Mouse (Mus musculus) mouse embryonic stem cell (cell line): ENCODE measurements around the gene Syn1.

Experiments
- in situ Hi-C, 2 experiments: fragments of 300-500 bp; cut with MboI; formaldehyde crosslinking; loops; 1 replicate in 1 of 2; 3 replicates in 1 of 2; pipeline ENCODE4 v1.14.3; 2019 to 2020; ENCODE audit warnings: low sequenced_read_pairs in 2 of 2, low pct_unique_long_range_greater_than_20kb in 1 of 2, mixed read lengths in 1 of 2; ENCODE audit not compliant: unreplicated experiment in 1 of 2

Gene Syn1

DNA sequence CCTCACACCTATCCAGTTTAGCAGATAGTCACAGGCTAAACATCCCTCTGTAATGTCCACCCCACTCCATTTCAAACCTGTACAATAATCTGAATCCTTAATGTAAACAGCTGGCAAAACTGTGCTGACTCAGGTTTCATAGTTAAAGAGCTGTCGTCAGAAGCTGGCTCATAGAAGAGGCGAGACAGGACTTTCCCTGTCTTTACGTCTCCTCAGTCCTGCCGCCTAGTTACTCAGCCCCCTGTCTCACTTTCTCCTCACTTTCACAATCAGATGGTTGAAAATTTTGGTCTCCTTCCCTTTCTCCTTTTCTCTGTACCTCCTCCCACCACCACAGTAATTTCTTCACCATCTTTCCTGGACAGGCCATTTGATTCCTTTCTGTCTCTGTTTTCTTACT, 52.7 kb downstream of the Syn1 start:
- in situ Hi-C loops = no loop called here

DNA sequence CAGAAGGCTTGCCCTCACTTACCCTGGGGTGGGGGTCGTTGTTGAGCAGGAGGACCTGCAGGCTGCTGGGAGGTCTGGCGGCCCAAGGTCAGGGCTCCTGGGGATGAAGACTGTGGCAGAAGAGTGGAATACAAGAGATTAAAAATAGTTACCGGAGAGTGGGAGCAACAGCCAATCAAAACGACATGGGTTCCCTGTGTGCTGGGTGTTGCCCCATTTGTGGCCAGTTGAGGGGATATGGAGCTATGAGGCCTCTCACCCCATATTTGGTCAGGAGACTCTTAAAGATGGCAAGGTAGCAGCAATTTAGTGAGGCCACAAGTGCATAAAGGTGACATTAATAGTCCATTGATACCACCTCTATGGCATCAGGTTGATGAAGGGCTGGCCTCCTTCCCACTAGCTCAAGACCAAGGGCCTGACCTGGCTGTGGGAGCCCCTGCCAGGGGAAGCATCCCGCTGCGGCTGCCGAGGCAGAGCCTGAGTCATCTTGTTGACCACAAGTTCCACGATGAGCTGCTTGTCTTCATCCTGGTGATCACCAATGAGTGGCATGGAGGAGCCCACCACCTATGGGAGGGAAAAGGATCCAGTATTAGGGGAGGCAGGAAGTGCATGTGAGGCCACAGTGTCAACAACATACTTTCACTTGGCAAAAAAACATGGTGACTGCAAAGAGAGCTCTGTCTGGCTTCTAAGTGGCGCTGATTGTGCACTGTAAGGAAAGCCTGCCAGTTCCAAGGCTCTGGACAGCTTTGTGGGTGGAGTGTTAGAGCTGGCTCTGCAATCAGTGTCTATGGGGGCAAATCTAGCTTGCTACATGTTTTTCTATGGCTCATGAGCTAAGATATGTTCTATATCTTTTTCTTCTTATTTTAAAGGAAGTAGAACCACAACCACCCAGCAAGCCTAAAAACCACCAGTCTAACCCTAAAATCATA, 57.4 kb downstream of the Syn1 start:
- in situ Hi-C loops = no loop called here

DNA sequence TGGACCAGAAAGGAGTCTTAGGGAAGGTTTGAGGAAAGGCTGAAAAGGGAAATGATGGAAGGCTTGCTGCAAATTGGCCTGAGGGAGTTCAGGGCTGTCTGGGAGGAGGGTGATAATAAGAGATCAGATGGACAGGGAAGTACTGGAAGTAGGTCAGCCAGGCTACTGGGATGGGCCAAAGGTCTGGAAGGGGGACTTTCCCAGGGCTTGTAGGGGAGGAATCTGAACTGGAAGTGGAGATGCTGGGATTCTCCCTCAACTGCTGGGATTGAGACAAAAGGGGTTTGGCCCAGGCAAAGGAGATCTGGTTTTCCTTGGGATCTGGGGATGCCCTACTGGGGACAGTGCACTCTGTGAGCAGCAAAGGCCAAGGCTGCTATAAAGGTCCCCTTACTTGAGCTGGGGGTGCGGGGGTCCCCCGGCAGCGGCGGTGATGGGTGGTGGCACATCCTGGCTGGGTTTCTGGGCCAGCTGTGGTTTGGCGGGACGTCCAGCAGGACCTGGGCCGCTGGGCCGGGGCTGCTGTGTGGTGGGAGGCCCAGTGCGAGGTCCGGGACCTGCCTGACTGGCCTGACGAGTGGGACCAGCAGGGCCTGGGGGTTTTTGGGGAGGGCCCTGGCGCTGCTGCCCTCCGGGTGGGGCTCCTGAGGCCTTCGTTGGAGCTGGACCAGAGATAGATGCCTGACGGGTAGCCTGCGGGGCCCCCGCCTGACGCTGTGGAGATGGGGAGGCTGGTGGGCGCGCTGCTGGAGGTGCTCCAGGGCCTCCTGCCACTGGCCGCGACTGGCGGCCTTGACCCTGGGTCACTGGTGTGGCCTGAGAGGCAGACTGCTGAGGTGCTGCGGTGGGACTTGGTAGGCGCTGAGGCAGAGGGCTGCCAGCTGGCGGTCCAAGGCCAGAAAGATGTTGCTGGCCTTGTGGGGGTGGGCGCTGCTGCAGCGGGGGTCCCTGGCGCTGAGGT, 58.4 kb downstream of the Syn1 start:
- in situ Hi-C loops = no loop called here

DNA sequence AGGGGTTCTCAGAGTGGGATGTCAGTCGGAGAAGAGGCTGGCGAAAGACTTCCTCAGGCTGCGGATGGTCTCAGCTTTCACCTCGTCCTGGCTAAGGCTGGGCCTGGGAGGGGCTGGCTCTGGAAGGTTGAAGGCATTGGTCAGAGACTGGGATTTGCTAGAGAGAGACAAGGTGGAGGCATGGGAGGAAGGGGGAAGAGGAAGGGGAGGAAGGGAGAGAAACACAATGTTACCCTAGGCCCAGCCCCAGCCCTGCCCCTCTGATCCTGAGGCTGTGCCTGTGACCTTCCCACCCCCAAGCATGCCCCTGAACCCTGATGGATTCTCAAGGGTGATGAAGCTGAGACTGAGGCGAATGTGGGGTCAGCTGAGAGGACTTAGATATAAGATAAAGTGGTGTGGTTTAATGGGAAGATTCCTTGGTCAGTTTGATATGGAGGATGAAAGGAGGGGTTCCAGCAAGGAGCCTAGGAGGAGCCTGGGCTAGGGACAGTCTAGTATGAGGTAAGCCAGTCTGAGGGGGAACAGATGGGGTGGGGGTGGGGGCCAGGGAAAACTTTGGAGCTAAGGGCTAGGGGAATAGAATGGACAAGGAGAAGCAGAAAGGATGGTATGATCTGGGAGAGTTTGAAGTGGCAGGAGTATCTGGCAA, 59.2 kb downstream of the Syn1 start:
- in situ Hi-C loops = no loop called here

DNA sequence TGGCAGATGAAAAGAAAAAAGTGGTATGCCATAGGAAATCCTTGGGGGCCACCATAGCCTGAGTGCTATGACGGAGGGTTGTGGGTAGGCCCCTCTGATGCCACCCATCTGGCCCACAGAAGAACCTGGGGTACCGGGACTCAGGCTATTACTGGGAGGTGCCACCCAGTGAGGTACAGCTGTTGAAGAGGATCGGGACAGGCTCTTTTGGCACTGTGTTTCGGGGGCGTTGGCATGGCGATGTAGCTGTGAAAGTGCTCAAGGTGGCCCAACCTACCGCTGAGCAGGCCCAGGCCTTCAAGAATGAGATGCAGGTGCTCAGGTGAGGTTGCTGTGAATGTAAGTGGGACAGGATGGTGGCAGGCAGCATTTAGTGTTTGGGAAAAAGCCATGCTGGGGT, 67.0 kb downstream of the Syn1 start:
- in situ Hi-C loops = no loop called here

DNA sequence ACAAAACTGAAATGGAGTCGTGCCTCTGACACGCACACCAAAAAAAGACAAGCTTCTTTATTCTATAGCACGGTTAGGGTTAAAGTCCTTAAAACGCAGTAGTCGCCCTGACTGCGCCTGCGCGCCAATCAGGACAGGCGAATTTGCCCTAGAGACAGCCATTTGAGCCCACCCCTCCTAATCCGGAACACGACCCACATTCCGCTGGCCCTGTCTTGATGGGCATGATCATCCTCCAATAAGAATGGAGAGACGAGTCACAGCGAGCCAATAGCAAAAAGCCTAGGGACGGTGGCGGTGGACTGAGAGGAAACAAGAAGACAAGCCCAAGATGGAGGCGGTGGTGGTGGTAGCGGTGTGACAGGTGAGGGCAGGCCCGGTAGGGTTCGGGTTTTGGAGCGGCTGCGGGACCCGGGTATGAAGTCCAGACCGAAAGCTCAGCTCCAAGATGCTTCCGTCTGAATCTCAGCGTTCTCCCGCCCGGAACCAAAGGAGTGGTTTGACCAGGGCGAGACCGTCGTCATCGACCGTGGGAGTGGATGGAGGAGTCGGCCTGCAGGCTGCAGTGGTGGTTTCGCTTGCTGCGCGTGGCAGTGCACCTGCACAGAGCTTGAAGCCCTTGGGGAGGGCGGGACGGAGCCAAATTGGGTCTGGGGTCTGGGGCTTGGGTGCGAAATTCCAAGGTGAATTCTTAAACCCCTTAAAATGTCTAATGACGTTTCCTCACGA, 72.4 kb downstream of the Syn1 start:
- in situ Hi-C loops = loop anchor here in 1 of 2 experiments (25.0 kb wide), 1 partner anchor 489 kb away; no protein-coding TSS in a partner anchor

DNA sequence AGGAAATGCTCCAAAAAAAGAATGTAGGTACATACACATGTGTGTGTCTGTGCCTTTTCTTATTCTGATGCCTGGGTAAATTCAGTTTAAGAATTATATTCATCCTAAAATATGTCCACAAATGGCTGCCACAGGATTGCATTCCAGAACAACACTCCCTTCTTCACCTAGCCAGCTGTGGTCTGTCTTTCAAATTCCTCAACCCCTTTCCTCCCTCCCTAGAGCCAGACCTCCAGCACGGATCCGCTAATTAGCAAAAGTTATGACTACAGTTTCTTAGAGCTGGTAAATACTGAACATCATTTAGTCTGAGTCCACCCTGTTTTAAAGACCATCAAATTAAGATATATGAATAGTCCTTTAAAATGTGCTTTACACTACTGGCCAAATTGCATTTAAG, 73.0 kb downstream of the Syn1 start:
- in situ Hi-C loops = loop anchor here in 1 of 2 experiments (25.0 kb wide), 1 partner anchor 489 kb away; no protein-coding TSS in a partner anchor

DNA sequence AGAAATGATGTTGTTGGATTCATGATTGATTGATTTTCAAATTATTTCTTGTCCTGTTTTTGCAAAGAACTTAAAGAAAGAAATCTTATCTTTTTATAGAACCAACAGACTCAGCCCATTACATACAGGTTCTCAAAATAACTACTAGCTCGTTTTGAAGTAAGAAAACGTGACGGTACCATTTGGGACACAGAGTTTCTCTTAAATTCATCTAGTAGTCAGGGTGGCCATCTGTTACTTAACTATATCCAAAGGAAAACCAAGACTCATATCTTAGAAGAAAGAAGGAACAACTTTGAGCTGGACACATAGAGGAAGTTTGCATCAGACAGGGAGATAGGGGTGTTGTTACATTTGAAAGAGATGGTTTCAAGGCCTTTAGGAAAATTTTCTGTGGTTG, 73.6 kb downstream of the Syn1 start:
- in situ Hi-C loops = loop anchor here in 1 of 2 experiments (25.0 kb wide), 1 partner anchor 490 kb away; no protein-coding TSS in a partner anchor

DNA sequence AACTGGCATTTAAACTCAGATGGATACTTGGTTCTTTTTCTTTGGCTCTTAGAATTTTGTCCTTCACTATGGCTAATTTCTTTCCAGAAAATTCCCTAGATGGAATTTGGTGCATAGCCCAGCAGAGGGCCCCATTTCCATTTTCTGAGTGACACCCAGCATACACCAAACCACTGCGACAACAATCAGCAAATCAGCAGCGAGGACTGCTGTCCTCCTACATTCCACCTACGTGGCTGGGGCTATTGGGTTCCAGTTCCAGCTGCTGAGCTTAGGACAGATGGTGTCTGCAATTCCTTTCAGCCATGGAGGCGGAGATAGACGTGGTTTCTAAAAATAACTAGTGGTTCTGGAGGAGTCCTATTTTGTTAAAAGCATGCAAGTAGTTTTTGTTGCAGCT, 91.9 kb downstream of the Syn1 start:
- in situ Hi-C loops = loop anchor here in 1 of 2 experiments (25.0 kb wide), 1 partner anchor 508 kb away; no protein-coding TSS in a partner anchor

DNA sequence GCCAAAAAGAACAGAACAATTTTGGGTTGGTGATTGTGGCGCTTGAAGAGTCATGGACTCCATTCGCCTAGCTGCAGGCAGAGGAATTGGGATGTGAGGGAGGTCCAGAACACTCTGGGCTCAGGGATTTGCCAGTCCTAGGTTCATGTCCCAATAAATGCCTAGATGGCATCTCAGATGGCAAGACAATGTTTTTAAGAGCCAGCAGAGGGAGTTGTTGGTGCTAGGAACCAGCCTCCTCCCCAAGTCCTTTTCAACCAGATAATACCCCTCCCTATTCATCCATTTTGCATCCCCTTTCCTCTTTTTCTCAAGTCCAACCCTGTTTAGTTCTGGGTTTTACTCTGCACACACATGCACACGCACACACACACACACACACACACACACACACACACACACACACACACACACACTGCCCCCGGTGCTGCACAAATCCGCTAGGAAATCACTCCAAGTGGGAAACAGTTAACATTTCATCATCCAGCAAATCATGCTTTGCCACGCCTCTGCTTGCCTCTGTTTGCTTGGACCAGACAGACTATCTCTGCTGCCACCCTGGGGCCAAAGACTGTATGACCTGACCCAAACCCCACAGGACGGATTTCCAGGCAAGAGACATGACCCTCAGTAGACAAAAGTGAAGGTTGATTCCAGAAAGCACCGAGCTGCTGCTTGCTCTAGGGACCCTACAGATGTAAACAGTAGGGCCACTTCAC, 100.9 kb downstream of the Syn1 start:
- in situ Hi-C loops = no loop called here

DNA sequence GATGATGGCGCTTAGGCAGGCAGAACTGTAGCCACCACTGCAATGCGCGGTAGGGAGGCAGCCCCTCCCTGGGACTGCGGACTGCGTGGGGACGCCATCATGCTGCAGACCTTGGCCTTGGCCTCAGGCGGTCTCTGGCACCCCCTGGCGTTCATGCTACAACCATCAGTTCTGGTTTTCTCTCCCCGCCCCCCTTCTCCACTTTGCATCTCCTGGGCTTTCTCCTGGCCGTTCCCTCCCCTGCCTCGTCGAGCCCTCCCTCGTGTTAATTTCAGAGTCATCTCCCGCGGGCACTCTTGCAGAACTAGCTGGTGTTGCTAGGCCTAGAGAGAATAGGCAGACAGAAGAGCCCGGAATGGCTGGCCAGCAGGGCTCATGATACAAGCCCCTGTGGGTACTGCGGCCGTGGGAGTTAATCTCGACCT, 101.6 kb downstream of the Syn1 start:
- in situ Hi-C loops = no loop called here

DNA sequence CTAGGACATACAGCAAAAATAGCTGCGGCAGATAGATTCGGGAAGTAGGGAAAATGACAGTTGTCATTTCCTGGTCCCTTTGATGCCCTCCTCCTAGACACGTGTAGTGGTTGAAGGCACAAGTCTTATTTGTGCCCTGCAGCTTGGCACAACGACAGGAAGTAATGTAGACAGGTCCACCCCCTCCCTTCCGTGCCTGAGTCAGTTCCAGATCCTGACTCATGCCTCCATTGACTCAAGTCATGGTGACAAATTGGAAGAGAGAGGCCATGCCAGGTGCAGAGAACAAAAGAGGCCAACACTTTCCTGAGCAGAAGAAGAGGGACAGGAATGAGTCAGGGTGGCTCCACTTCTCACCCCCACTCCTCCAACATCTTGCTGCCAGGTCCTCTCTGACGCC, 103.8 kb downstream of the Syn1 start:
- in situ Hi-C loops = no loop called here
